Mouse (Mus musculus): ENCODE results near the gene Malsu1. TPM values are rescaled to one million over a fixed set of nuclear protein-coding genes. Genes with fewer than 3 reads are reported as not detected.

Gene Malsu1
- polyA plus RNA-seq, 1 experiment from 2014 or later = 62.8 TPM

- 90% methylated on average over 3 of the region's 3 CpGs for WGBS
Measured at GRCm38 (mm10) chr6:49120370-49120769, 46.8 kb downstream of the Malsu1 start.

DNA sequence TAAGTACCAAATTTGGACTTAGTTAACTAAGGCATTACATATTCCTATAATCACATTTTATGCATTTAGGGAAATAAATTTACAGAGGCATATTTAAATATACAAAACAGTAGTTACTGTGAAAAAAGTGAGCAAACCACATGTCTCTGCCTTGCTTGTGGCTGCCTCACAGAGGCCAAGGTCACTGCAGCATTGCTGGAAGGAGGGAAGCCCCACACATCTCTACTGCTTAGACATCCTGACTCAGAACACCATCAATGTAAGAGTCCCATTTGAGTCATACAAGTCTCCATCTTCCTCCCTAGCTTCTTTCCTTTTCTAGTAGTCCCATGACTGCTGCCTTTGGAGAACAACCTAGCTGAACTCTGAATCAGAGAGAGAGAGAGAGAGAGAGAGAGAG lies 56.7 kb downstream of the Malsu1 start:
- ATAC-seq (ENCODE audit: low FRiP score, low TSS enrichment) = no peak
- Histone ChIP-seq H3K36me3 (ENCODE audit: insufficient read depth, low read length) (peaks cover 5% of the 10 kb centered on the region; the same call in 1 of the 2 replicates), H3K4me2 (replicated peaks; ENCODE audit: low read depth, low read length) (no peak overlapping the region), H3K4me3 (ENCODE audit: low read length) (no peak overlapping the region), H3K4me1 (ENCODE audit: insufficient read depth, low read length) (peaks cover 5% of the 10 kb centered on the region), H3K9ac (replicated peaks; ENCODE audit: low read length) (no peak overlapping the region), H3K27me3 (ENCODE audit: insufficient read depth, low read length) (no peaks in the 10 kb centered on the region), H3K27ac (ENCODE audit: low read length) (no peak overlapping the region), H3K9me3 (ENCODE audit: low read length) (no peaks in the 10 kb centered on the region)

More at GRCm38 (mm10) chr6:49120370-49120769, 46.8 kb downstream of the Malsu1 start:
- Histone ChIP-seq H3K4me2 (replicated peaks; ENCODE audit: low read depth, low read length) (no peak overlapping the region), H3K9ac (replicated peaks; ENCODE audit: low read length) (no peak overlapping the region), H3K4me3 (ENCODE audit: low read length) (no peak overlapping the region), H3K27me3 (ENCODE audit: insufficient read depth, low read length) (no peaks in the 10 kb centered on the region), H3K36me3 (ENCODE audit: insufficient read depth, low read length) (peaks cover 9% of the 10 kb centered on the region; the same call in 1 of the 2 replicates), H3K4me1 (ENCODE audit: insufficient read depth, low read length) (no peaks in the 10 kb centered on the region), H3K9me3 (ENCODE audit: low read length) (no peaks in the 10 kb centered on the region), H3K27ac (ENCODE audit: low read length) (no peak overlapping the region)
- no peak for ATAC-seq (ENCODE audit: low FRiP score, low TSS enrichment)

GRCm38 (mm10) chr6:49131855-49132254 lies 58.3 kb downstream of the Malsu1 start:
- no peak overlapping the region for H3K4me2 ChIP-seq (replicated peaks; ENCODE audit: low read depth, low read length)
- H3K9ac ChIP-seq (replicated peaks; ENCODE audit: low read length) = no peak overlapping the region
- no peak overlapping the region for H3K27ac ChIP-seq (ENCODE audit: low read length)
- H3K36me3 ChIP-seq (ENCODE audit: insufficient read depth, low read length) = peaks cover 3% of the 10 kb centered on the region; the same call in 1 of the 2 replicates
- H3K4me1 ChIP-seq (ENCODE audit: insufficient read depth, low read length) = peaks cover 12% of the 10 kb centered on the region
- no peaks in the 10 kb centered on the region for H3K27me3 ChIP-seq (ENCODE audit: insufficient read depth, low read length)
- ATAC-seq (ENCODE audit: low FRiP score, low TSS enrichment) = no peak
- WGBS = 91% methylated on average over 9 of the region's 9 CpGs
- H3K4me3 ChIP-seq (ENCODE audit: low read length) = no peak overlapping the region
- no peaks in the 10 kb centered on the region for H3K9me3 ChIP-seq (ENCODE audit: low read length)

DNA sequence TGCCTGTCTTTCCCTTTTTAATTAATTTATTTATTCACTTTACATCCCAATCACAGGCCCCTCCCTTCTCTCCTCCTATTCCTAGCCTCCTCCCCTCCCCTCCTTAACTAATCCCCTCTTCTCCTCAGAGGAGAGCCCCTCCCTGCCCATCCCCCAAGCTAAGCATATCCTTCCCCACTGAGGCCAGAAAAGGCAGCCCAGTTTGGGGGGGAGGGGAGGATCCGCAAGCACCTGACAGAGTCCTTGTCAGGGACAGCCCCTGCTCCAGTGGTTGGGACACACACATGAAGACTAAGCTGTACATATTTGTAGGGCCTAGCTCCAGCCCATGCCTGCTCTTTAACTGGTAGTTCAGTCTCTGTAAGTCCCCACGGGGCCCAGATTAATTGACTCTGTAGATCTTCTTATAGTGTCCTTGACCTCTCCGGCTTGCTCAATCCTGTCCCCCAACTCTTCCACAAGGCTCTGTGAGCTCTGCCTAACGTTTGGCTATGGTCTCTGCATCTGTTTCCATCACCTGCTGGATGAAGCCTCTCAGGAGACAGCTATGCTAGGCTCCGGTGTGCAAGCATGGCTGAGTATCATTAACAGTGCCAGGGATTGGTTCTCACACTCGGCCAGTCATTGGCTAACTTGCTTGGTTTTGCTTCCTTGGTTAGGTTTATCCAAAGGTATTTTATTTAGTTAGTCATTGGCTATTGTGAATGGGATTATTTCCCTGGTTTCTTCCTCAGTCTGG lies 58.9 kb downstream of the Malsu1 start:
- Histone ChIP-seq H3K27me3 (ENCODE audit: insufficient read depth, low read length) (no peaks in the 10 kb centered on the region), H3K27ac (ENCODE audit: low read length) (no peak overlapping the region), H3K4me3 (ENCODE audit: low read length) (no peak overlapping the region), H3K9ac (replicated peaks; ENCODE audit: low read length) (no peak overlapping the region), H3K9me3 (ENCODE audit: low read length) (no peaks in the 10 kb centered on the region), H3K36me3 (ENCODE audit: insufficient read depth, low read length) (peaks cover 3% of the 10 kb centered on the region; the same call in 1 of the 2 replicates), H3K4me2 (replicated peaks; ENCODE audit: low read depth, low read length) (no peak overlapping the region), H3K4me1 (ENCODE audit: insufficient read depth, low read length) (peaks cover 12% of the 10 kb centered on the region)
- 70% methylated on average over 6 of the region's 6 CpGs for WGBS
- no peak for ATAC-seq (ENCODE audit: low FRiP score, low TSS enrichment)

Other genes starting within 250 kb of the Malsu1 start
- gene Tmem176a, start 232.9 kb upstream of the Malsu1 start, polyA plus RNA-seq (2015; fragmentation: Nextera tagmentation; extraction: Ambion mirVana) = 194 and 227 TPM in 2 replicates
- gene Tmem176b, start 232.3 kb upstream of the Malsu1 start, polyA plus RNA-seq (2015; fragmentation: Nextera tagmentation; extraction: Ambion mirVana) = 479 and 496 TPM in 2 replicates
- 4.7 and 6.0 TPM in 2 replicates for gene Aoc1, start 200.9 kb upstream of the Malsu1 start, polyA plus RNA-seq (2015; fragmentation: Nextera tagmentation; extraction: Ambion mirVana)
- gene 1600015I10Rik, start 143.9 kb upstream of the Malsu1 start, polyA plus RNA-seq (2015; fragmentation: Nextera tagmentation; extraction: Ambion mirVana) = not detected in 2 replicates
- not detected in 2 replicates for gene Doxl2, start 98.8 kb upstream of the Malsu1 start, polyA plus RNA-seq (2015; fragmentation: Nextera tagmentation; extraction: Ambion mirVana)
- gene Svs1, start 86.9 kb upstream of the Malsu1 start, polyA plus RNA-seq (2015; fragmentation: Nextera tagmentation; extraction: Ambion mirVana) = not detected in 2 replicates
- 0.26 and 0.39 TPM in 2 replicates for gene Gpnmb, start 37.2 kb upstream of the Malsu1 start, polyA plus RNA-seq (2015; fragmentation: Nextera tagmentation; extraction: Ambion mirVana)
- gene Igf2bp3, start 141.2 kb downstream of the Malsu1 start, polyA plus RNA-seq (2015; fragmentation: Nextera tagmentation; extraction: Ambion mirVana) = 40.8 and 44.4 TPM in 2 replicates
- gene Tra2a, start 190.2 kb downstream of the Malsu1 start, polyA plus RNA-seq (2015; fragmentation: Nextera tagmentation; extraction: Ambion mirVana) = 121 and 125 TPM in 2 replicates
- 11.6 and 13.2 TPM in 2 replicates for gene Ccdc126, start 245.5 kb downstream of the Malsu1 start, polyA plus RNA-seq (2015; fragmentation: Nextera tagmentation; extraction: Ambion mirVana)

All from kidney, embryonic 16.5 days (tissue).